Mouse (Mus musculus) G1E (cell line): ENCODE measurements around the gene Pax5. TPM values are rescaled to one million over a fixed set of nuclear protein-coding genes. Genes with fewer than 3 reads are reported as not detected.

ENCODE experiments used
- ATAC-seq: 2 replicates; pipeline ENCODE4 v1.8.0; 2016; ENCODE audit warnings: mild to moderate bottlenecking; ENCODE audit not compliant: insufficient number of reproducible peaks, poor library complexity, low FRiP score, severe bottlenecking; ENCODE audit errors: extremely low read depth
- DNase-seq: peaks from one replicate; pipeline ENCODE4 v3.0.0; 2012; ENCODE audit warnings: low spot score
- H3K27me3 ChIP-seq: 2 replicates; pipeline ENCODE4 v1.6.1; 2012; ENCODE audit warnings: mild to moderate bottlenecking, low read length, inconsistent platforms; ENCODE audit not compliant: insufficient read depth
- H3K36me3 ChIP-seq: replicated peaks from 2 replicates; pipeline ENCODE3; 2012; ENCODE audit warnings: mild to moderate bottlenecking, inconsistent platforms
- H3K4me1 ChIP-seq: 2 replicates; pipeline ENCODE4 v1.6.1; 2012; ENCODE audit warnings: low read depth, low read length, inconsistent platforms, mixed read lengths; ENCODE audit not compliant: insufficient read depth
- H3K4me3 ChIP-seq: 2 replicates; pipeline ENCODE4 v1.5.1; 2012; ENCODE audit warnings: low read depth, mild to moderate bottlenecking, inconsistent platforms, low read length, moderate library complexity, mixed read lengths
- H3K9me3 ChIP-seq: replicated peaks from 2 replicates; pipeline ENCODE4 v1.6.1; 2012; ENCODE audit warnings: inconsistent platforms
- CTCF ChIP-seq: IDR thresholded peaks from 2 replicates; pipeline ENCODE4 v1.5.1; 2012; ENCODE audit warnings: low read depth, low read length, inconsistent platforms, mixed read lengths
- GATA1 ChIP-seq: IDR thresholded peaks from 2 replicates; pipeline ENCODE4 v1.6.1; 2012; ENCODE audit warnings: borderline replicate concordance, low read length, inconsistent platforms, mixed read lengths
- GATA2 ChIP-seq: IDR thresholded peaks from 2 replicates; pipeline ENCODE4 v1.6.1; 2012; ENCODE audit warnings: low read depth, low read length, inconsistent platforms, borderline replicate concordance
- POLR2AphosphoS5 ChIP-seq: IDR thresholded peaks from 2 replicates; pipeline ENCODE4 v1.6.1; 2012; ENCODE audit warnings: low read depth, low read length, inconsistent platforms; ENCODE audit not compliant: insufficient replicate concordance
- TAL1 ChIP-seq: conservative IDR thresholded peaks from 2 replicates; pipeline ENCODE4 v1.6.1; 2012; ENCODE audit warnings: low read depth, low read length, inconsistent platforms, mixed read lengths
- polyA plus RNA-seq: library from polyadenylated mRNA; stranded (reverse); fragments of >175 nt; gene quantifications from 2 replicates; pipeline ENCODE4 v1.2.3, GENCODE M21; 2012
- total RNA-seq, 2 experiments: library from RNA; stranded (forward) in 1 of 2; stranded (reverse) in 1 of 2; fragments of 200-1000 nt in 1 of 2; fragments of >200 nt in 1 of 2; fragmentation: Nextera tagmentation in 1 of 2; gene quantifications; 2 replicates each; pipeline ENCODE4 v1.2.3; 2014 to 2017

Pax5 gene
- total and polyA plus RNA-seq, 3 experiments = 0.22 TPM; not detected in 2

DNA sequence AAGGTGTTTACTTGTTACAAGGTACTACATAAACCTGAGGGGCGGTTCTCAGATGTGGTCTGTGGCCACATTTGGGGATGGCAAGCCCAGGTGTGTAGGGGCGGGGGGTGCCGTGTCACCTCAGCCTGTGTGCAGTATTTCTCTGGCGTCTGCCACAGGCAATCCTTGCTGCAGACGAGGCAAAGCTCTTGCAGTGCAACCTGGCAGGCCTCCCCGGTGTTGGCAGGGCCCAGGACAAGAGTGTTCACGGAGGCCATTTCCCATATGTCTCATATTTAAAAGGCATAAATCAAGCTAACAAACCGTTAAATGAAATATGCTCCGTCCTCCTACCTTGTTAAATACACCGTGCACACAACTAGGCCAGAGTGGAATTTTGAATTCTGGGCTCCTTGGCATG lies 141.6 kb downstream of the Pax5 start:
- Histone ChIP-seq H3K9me3 (no peaks in the 10 kb centered on the region), H3K27me3 (peaks cover 5% of the 10 kb centered on the region), H3K4me3 (no peak overlapping the region), H3K36me3 (no peaks in the 10 kb centered on the region), H3K4me1 (no peaks in the 10 kb centered on the region)
- DNase-seq = no peak
- no peak for TF ChIP-seq POLR2AphosphoS5
- no peak for TF ChIP-seq GATA2
- no peak for TF ChIP-seq GATA1
- TF ChIP-seq CTCF = no peak
- TF ChIP-seq TAL1 = no peak
- ATAC-seq = no peak

DNA sequence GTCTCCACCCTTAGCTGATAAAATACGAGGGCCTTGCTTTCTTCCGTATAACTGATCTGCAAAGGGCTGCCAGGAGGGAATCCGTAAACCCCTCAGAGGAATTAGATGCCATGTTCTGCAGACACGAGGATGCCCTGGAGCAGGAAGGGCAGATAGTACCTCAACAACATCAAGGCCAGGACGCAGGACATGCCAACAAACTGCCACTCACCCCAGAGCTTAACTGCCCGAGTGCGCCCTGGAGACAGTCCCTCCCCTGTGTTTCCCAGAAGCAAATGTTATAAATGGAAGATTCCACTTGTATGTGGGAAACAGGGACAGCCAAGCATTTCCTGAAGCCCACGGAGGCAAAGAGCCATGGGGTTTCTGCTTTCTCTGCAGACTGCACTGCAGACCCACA lies 143.9 kb downstream of the Pax5 start:
- H3K27me3 ChIP-seq = peaks cover 12% of the 10 kb centered on the region
- TF ChIP-seq TAL1 = no peak
- no peak for ATAC-seq
- no peaks in the 10 kb centered on the region for H3K4me1 ChIP-seq
- H3K4me3 ChIP-seq = no peak overlapping the region
- DNase-seq = no peak
- H3K36me3 ChIP-seq = no peaks in the 10 kb centered on the region
- H3K9me3 ChIP-seq = no peaks in the 10 kb centered on the region

DNA sequence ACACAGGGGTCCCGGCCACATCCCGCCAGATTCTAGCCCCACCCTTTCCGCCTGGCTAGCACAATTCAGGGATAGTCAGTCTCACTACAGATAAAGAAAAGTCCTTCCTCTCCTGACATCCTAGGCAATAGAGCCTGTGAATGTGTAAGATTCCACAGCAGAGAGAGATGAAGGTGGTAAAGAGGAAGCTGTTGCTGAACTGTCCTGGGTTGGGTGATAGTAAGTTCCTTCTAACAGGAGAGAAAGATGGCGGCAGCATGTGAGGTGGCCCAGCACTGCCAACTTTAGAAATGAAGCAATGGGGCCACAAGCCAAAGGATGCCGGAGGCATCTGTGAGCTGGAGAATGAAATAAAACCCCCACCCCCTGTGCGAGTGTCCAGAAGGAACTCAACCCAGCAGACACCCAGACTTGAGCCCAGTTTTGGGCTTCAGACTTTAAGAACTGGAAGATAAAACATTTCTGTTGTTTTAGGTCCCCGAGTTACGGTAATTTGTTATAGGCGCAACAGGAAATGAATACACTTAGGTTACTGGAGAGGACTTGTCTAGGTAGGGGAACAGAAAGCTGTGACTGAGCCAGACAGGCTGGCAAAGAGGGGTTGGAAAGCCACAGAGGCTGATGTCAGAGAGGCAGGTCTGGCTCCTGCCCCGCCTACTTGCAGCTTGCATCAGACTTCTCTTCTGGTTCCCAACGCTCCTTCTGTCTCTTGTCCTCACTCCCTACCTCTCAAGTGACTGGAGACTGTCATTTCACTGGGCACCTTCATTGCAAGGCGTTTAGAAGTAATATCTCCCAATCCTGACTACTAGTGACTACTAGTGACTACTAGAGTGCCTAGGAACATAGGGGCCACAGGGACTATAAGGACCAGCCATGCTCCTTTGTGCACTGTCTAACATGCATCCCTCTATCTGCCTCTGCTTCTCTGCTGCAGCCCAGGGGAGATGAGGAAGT lies 144.9 kb downstream of the Pax5 start:
- DNase-seq = no peak
- TF ChIP-seq TAL1 = no peak
- TF ChIP-seq GATA1 = no peak
- TF ChIP-seq CTCF = no peak
- TF ChIP-seq POLR2AphosphoS5 = no peak
- no peak for TF ChIP-seq GATA2
- no peaks in the 10 kb centered on the region for H3K36me3 ChIP-seq
- H3K27me3 ChIP-seq = peaks cover 12% of the 10 kb centered on the region
- ATAC-seq = no peak
- H3K4me3 ChIP-seq = no peak overlapping the region
- no peaks in the 10 kb centered on the region for H3K9me3 ChIP-seq
- no peaks in the 10 kb centered on the region for H3K4me1 ChIP-seq

DNA sequence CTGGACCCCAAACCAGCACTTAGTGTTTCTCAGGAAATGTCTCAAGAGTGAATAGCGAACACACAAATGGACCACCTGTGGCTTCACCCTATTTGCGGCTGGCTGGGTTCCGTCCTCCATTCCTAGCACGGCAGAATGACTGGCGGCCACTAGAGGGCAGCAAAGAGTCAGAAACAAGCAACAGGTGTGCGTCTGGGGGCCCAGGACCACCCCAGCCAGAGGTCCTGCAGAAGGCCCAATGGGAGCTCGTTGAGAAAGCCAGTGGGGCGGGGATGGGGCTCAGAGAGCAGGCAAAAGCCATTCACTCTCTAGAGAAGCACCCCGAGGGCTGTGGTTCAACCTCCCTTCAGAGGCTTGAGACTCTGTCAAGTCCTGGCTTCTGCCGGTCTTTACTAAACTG lies 145.7 kb downstream of the Pax5 start:
- TF ChIP-seq CTCF = peak; percentile 38; the same call in 1 of the 2 replicates
- no peak for TF ChIP-seq POLR2AphosphoS5
- ATAC-seq (no peak), DNase-seq (peak; percentile 56)
- Histone ChIP-seq H3K36me3 (no peaks in the 10 kb centered on the region), H3K9me3 (no peaks in the 10 kb centered on the region), H3K4me1 (no peaks in the 10 kb centered on the region), H3K27me3 (peaks cover 12% of the 10 kb centered on the region), H3K4me3 (no peak overlapping the region)

DNA sequence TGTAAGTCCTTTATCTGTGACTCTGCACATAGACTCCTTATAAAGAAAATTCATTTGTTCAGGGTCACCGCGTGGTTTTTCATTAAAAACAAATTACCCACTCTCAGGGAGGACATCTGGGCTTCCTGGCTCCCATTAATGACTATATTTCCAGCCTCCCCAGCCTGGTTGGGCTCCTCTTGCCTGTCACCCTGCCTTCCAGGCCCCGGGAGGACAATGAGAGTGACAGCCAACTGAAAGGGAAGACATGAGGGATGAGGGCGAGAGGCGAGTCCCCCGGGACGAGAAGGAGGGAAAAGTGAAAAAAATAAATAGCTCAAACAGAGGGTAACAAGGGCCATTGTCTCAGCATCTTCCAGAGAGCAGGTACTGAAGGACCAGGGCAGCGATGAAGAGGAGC lies 149.3 kb downstream of the Pax5 start:
- Histone ChIP-seq H3K4me1 (no peaks in the 10 kb centered on the region), H3K4me3 (no peak overlapping the region), H3K36me3 (no peaks in the 10 kb centered on the region), H3K27me3 (peaks cover 12% of the 10 kb centered on the region), H3K9me3 (no peaks in the 10 kb centered on the region)
- no peak for ATAC-seq
- TF ChIP-seq TAL1 (no peak), POLR2AphosphoS5 (no peak), GATA2 (no peak), CTCF (no peak), GATA1 (no peak)
- no peak for DNase-seq

DNA sequence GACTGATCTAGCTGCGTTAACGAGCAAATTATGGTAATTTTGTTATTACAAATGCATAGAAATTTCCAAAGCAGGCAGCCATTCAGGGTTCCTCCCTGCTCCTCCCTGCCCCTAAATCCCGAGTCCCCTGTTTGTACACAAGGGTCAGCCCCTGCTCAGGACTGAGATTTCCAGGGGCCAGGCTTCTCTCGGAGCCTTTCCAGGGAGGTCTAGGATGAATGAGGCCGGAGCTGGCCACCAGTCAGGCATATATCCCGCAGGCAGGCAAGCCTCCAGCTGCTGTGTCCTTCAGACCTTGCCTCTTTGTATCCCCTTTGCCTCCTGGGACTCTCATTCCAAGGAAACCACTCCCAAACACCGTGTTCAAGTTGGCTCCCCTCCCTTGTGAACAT lies 151.7 kb downstream of the Pax5 start:
- TF ChIP-seq CTCF = no peak
- DNase-seq (no peak), ATAC-seq (no peak)
- Histone ChIP-seq H3K9me3 (no peaks in the 10 kb centered on the region), H3K27me3 (peaks cover 6% of the 10 kb centered on the region), H3K4me1 (no peaks in the 10 kb centered on the region), H3K36me3 (no peaks in the 10 kb centered on the region), H3K4me3 (no peak overlapping the region)
